Mouse (Mus musculus): ENCODE data around the gene Cdc42bpg. TPM values are rescaled to one million over a fixed set of nuclear protein-coding genes. Genes with fewer than 3 reads are reported as not detected.

Cdc42bpg gene
- 0.61 and 0.71 TPM in 2 replicates for polyA plus RNA-seq (2014; fragmentation: Nextera tagmentation; extraction: Ambion mirVana)

DNA sequence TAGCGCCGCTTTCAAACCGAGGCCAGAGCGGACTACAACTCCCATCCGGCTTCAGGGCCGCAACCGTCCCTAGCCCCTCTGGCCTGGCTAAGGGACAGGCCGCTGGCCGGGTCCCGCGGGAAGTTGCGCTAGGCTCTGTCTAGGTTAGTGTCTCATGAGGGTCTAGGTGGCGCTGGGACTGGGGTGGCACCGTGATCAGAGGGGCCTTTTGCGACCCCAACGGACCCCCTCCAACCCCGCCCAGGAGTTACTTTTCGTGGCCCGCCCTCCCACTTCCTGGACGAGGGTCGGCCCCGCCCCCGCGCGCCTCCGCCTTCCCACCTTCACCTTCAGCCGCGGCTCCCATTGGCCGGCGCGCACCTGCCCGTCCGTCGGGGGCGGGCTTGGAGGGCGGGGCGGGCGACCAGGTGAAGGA lies at the start of gene Cdc42bpg:
Cdc42bpg (plus strand) TSS at position 320 of the 415 bp plus-strand sequence.
- no peak within 1 kb of the TSS for H3K27ac ChIP-seq (ENCODE audit: low read depth, low read length)
- peak within 1 kb of the TSS; percentile 54 for H3K4me2 ChIP-seq (ENCODE audit: low read depth, low read length)
- no peaks in the 10 kb centered on the region for H3K36me3 ChIP-seq (ENCODE audit: control insufficient read depth, insufficient read depth, low read length)
- WGBS, result 2% methylated on average over 36 of the region's 38 CpGs
- peak within 1 kb of the TSS; percentile 45 for H3K4me3 ChIP-seq (ENCODE audit: low read depth, low read length)
- no peaks in the 10 kb centered on the region for H3K9me3 ChIP-seq (ENCODE audit: control insufficient read depth, low read length)
- H3K4me1 ChIP-seq (ENCODE audit: control insufficient read depth, insufficient read depth, low read length), result no peaks in the 10 kb centered on the region
- no peaks in the 10 kb centered on the region for H3K27me3 ChIP-seq (ENCODE audit: control insufficient read depth, insufficient read depth, low read length)
- peak; percentile 58; the same call in 1 of the 2 replicates for ATAC-seq (ENCODE audit: low read depth)
- H3K9ac ChIP-seq (replicated peaks; ENCODE audit: low read depth, low read length), result peak within 1 kb of the TSS; percentile 51

DNA sequence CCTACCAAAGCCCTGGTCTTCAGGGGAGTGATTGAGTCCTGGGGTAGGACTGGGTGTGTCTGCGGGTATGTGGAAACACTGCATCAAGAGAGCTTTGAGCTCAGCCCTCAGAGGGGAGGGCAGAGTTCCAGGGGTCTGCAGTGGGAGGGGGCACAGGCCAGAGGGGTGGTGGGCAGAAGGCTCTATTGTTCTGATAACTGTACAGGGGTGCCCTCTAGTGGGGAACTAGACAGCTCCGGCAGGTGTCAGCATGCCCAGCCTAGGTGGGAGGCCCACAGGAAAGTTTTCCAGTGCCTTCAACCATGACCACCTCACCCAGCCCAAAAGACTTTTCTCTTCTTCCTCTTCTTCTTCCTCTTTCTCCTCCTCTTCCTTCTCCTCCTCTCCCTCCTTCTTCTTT lies 45.8 kb upstream of the Cdc42bpg start:
- H3K9me3 ChIP-seq (ENCODE audit: control insufficient read depth, low read length), result no peaks in the 10 kb centered on the region
- H3K4me3 ChIP-seq (ENCODE audit: low read depth, low read length), result no peak overlapping the region
- H3K4me2 ChIP-seq (ENCODE audit: low read depth, low read length), result no peak overlapping the region
- H3K9ac ChIP-seq (replicated peaks; ENCODE audit: low read depth, low read length), result no peak overlapping the region
- no peak overlapping the region for H3K27ac ChIP-seq (ENCODE audit: low read depth, low read length)
- no peaks in the 10 kb centered on the region for H3K27me3 ChIP-seq (ENCODE audit: control insufficient read depth, insufficient read depth, low read length)
- ATAC-seq (ENCODE audit: low read depth), result no peak
- H3K36me3 ChIP-seq (ENCODE audit: control insufficient read depth, insufficient read depth, low read length), result peaks cover 50% of the 10 kb centered on the region
- WGBS, result 73% methylated on average over 2 of the region's 2 CpGs
- no peaks in the 10 kb centered on the region for H3K4me1 ChIP-seq (ENCODE audit: control insufficient read depth, insufficient read depth, low read length)

DNA sequence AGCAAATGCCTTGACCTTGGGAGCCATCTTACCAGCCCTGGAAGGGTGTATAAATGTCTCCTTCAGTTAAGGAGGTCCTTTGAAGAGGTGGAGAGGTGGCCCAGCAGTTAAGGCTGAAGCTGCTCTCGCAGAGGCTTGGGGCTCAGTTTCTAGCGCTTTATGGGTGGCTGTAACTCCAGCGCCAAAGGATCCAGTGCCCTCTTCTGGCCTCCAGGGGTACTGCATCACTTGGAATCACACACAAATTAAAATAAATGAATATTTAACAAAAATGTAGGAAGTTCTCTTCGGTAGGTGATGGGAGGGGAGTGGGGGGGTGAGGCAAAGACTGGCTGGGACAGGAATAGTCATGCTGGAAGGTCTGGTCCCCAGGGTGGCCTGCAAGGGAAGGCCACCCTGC lies 45.3 kb upstream of the Cdc42bpg start:
- H3K27me3 ChIP-seq (ENCODE audit: control insufficient read depth, insufficient read depth, low read length), result no peaks in the 10 kb centered on the region
- no peak overlapping the region for H3K4me3 ChIP-seq (ENCODE audit: low read depth, low read length)
- H3K9ac ChIP-seq (replicated peaks; ENCODE audit: low read depth, low read length), result no peak overlapping the region
- peaks cover 47% of the 10 kb centered on the region for H3K36me3 ChIP-seq (ENCODE audit: control insufficient read depth, insufficient read depth, low read length)
- WGBS, result 82% methylated on average over 4 of the region's 4 CpGs
- ATAC-seq (ENCODE audit: low read depth), result no peak
- H3K27ac ChIP-seq (ENCODE audit: low read depth, low read length), result no peak overlapping the region
- no peaks in the 10 kb centered on the region for H3K4me1 ChIP-seq (ENCODE audit: control insufficient read depth, insufficient read depth, low read length)
- no peaks in the 10 kb centered on the region for H3K9me3 ChIP-seq (ENCODE audit: control insufficient read depth, low read length)
- H3K4me2 ChIP-seq (ENCODE audit: low read depth, low read length), result no peak overlapping the region

DNA sequence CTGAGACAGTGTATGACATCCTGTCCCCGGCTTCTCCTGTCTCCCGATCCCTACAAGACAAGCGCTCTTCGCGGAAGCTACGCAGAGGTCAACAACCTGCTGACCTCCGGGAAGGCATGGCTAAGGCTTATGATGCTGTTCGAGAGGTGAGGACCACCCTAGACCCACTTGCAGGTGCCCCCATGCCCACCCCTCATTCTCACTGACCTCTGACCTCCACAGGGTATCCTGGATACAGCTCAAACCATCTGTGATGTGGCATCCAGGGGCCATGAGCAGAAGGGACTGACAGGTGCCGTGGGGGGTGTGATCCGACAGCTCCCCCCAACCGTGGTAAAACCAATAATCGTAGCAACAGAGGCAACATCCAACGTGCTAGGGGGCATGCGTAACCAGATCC lies 44.9 kb upstream of the Cdc42bpg start:
- Histone ChIP-seq H3K36me3 (ENCODE audit: control insufficient read depth, insufficient read depth, low read length) (peaks cover 43% of the 10 kb centered on the region), H3K4me2 (ENCODE audit: low read depth, low read length) (no peak overlapping the region), H3K4me1 (ENCODE audit: control insufficient read depth, insufficient read depth, low read length) (no peaks in the 10 kb centered on the region), H3K27ac (ENCODE audit: low read depth, low read length) (no peak overlapping the region), H3K9me3 (ENCODE audit: control insufficient read depth, low read length) (no peaks in the 10 kb centered on the region), H3K27me3 (ENCODE audit: control insufficient read depth, insufficient read depth, low read length) (no peaks in the 10 kb centered on the region), H3K9ac (replicated peaks; ENCODE audit: low read depth, low read length) (no peak overlapping the region), H3K4me3 (ENCODE audit: low read depth, low read length) (no peak overlapping the region)
- 93% methylated on average over 14 of the region's 14 CpGs for WGBS
- ATAC-seq (ENCODE audit: low read depth), result no peak

DNA sequence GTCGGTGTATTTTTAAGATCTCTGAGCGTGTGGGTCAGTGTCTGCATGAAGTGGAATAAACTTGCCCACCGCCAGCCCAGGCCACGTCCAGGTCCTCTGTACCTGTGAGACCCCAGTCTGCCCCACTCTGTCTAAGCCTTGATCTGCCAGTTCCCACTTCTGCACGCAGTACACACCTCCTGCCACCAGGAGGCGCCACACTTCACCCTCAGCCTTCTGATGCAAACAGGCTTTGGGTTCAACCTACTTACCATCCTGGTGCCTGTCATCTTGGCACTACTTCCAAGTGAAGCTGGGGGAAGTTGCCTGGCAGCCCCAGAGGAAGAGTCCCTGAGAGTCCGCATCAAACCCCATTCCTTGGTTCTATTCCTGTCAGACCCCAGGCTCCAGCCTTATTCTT lies 44.0 kb upstream of the Cdc42bpg start:
- Histone ChIP-seq H3K9ac (replicated peaks; ENCODE audit: low read depth, low read length) (no peak overlapping the region), H3K27ac (ENCODE audit: low read depth, low read length) (no peak overlapping the region), H3K4me1 (ENCODE audit: control insufficient read depth, insufficient read depth, low read length) (no peaks in the 10 kb centered on the region), H3K4me3 (ENCODE audit: low read depth, low read length) (no peak overlapping the region), H3K36me3 (ENCODE audit: control insufficient read depth, insufficient read depth, low read length) (peaks cover 35% of the 10 kb centered on the region), H3K27me3 (ENCODE audit: control insufficient read depth, insufficient read depth, low read length) (no peaks in the 10 kb centered on the region), H3K4me2 (ENCODE audit: low read depth, low read length) (no peak overlapping the region), H3K9me3 (ENCODE audit: control insufficient read depth, low read length) (no peaks in the 10 kb centered on the region)
- 63% methylated on average over 7 of the region's 7 CpGs for WGBS
- ATAC-seq (ENCODE audit: low read depth), result no peak

GRCm38 (mm10) chr19:6262839-6263433 lies 43.3 kb upstream of the Cdc42bpg start:
- no peak overlapping the region for H3K27ac ChIP-seq (ENCODE audit: low read depth, low read length)
- no peak overlapping the region for H3K4me2 ChIP-seq (ENCODE audit: low read depth, low read length)
- no peak overlapping the region for H3K4me3 ChIP-seq (ENCODE audit: low read depth, low read length)
- no peaks in the 10 kb centered on the region for H3K27me3 ChIP-seq (ENCODE audit: control insufficient read depth, insufficient read depth, low read length)
- ATAC-seq (ENCODE audit: low read depth), result no peak
- 82% methylated on average over 8 of the region's 8 CpGs for WGBS
- no peaks in the 10 kb centered on the region for H3K4me1 ChIP-seq (ENCODE audit: control insufficient read depth, insufficient read depth, low read length)
- H3K9ac ChIP-seq (replicated peaks; ENCODE audit: low read depth, low read length), result no peak overlapping the region
- H3K9me3 ChIP-seq (ENCODE audit: control insufficient read depth, low read length), result no peaks in the 10 kb centered on the region
- peaks cover 28% of the 10 kb centered on the region for H3K36me3 ChIP-seq (ENCODE audit: control insufficient read depth, insufficient read depth, low read length)

DNA sequence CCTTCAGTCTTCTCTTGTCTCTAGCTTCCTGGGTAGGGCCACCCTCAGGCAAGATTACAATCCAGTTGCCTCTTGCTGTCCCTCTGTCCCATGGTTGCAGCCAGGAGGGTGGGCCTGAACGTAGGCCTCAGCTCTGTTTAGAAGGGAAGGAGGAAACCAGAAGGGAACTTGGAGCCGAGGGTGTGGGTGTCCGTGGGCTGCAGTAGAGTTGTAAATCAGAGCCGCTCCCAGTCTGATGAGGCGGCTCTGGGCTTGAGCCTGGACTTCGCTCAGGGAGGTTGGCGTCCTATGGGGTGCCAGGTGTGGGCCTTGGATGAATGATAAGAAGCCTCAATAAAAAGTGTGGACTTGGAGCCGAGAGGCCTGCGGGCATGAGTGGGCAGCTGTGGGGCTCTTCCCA lies 42.1 kb upstream of the Cdc42bpg start:
- no peak overlapping the region for H3K4me3 ChIP-seq (ENCODE audit: low read depth, low read length)
- no peaks in the 10 kb centered on the region for H3K9me3 ChIP-seq (ENCODE audit: control insufficient read depth, low read length)
- H3K4me1 ChIP-seq (ENCODE audit: control insufficient read depth, insufficient read depth, low read length), result no peaks in the 10 kb centered on the region
- H3K36me3 ChIP-seq (ENCODE audit: control insufficient read depth, insufficient read depth, low read length), result peaks cover 15% of the 10 kb centered on the region
- no peak overlapping the region for H3K9ac ChIP-seq (replicated peaks; ENCODE audit: low read depth, low read length)
- H3K27ac ChIP-seq (ENCODE audit: low read depth, low read length), result no peak overlapping the region
- ATAC-seq (ENCODE audit: low read depth), result no peak
- 62% methylated on average over 9 of the region's 9 CpGs for WGBS
- no peaks in the 10 kb centered on the region for H3K27me3 ChIP-seq (ENCODE audit: control insufficient read depth, insufficient read depth, low read length)
- no peak overlapping the region for H3K4me2 ChIP-seq (ENCODE audit: low read depth, low read length)

GRCm38 (mm10) chr19:6264945-6265344 lies 41.3 kb upstream of the Cdc42bpg start:
- ATAC-seq (ENCODE audit: low read depth), result no peak
- Histone ChIP-seq H3K4me1 (ENCODE audit: control insufficient read depth, insufficient read depth, low read length) (no peaks in the 10 kb centered on the region), H3K4me3 (ENCODE audit: low read depth, low read length) (no peak overlapping the region), H3K9me3 (ENCODE audit: control insufficient read depth, low read length) (no peaks in the 10 kb centered on the region), H3K9ac (replicated peaks; ENCODE audit: low read depth, low read length) (no peak overlapping the region), H3K27me3 (ENCODE audit: control insufficient read depth, insufficient read depth, low read length) (no peaks in the 10 kb centered on the region), H3K36me3 (ENCODE audit: control insufficient read depth, insufficient read depth, low read length) (peaks cover 12% of the 10 kb centered on the region), H3K4me2 (ENCODE audit: low read depth, low read length) (no peak overlapping the region), H3K27ac (ENCODE audit: low read depth, low read length) (no peak overlapping the region)
- WGBS, result 92% methylated on average over 8 of the region's 8 CpGs

GRCm38 (mm10) chr19:6265727-6266182 lies 40.5 kb upstream of the Cdc42bpg start:
- Histone ChIP-seq H3K4me2 (ENCODE audit: low read depth, low read length) (no peak overlapping the region), H3K27me3 (ENCODE audit: control insufficient read depth, insufficient read depth, low read length) (no peaks in the 10 kb centered on the region), H3K9ac (replicated peaks; ENCODE audit: low read depth, low read length) (no peak overlapping the region), H3K4me3 (ENCODE audit: low read depth, low read length) (no peak overlapping the region), H3K36me3 (ENCODE audit: control insufficient read depth, insufficient read depth, low read length) (peaks cover 12% of the 10 kb centered on the region), H3K9me3 (ENCODE audit: control insufficient read depth, low read length) (no peaks in the 10 kb centered on the region), H3K27ac (ENCODE audit: low read depth, low read length) (no peak overlapping the region), H3K4me1 (ENCODE audit: control insufficient read depth, insufficient read depth, low read length) (no peaks in the 10 kb centered on the region)
- whole genome bisulfite sequencing, result 71% methylated on average over 6 of the region's 6 CpGs
- ATAC-seq (ENCODE audit: low read depth), result no peak
